Mouse (Mus musculus): Measurements from ENCODE around the gene Dpp6.

Dpp6 gene

DNA sequence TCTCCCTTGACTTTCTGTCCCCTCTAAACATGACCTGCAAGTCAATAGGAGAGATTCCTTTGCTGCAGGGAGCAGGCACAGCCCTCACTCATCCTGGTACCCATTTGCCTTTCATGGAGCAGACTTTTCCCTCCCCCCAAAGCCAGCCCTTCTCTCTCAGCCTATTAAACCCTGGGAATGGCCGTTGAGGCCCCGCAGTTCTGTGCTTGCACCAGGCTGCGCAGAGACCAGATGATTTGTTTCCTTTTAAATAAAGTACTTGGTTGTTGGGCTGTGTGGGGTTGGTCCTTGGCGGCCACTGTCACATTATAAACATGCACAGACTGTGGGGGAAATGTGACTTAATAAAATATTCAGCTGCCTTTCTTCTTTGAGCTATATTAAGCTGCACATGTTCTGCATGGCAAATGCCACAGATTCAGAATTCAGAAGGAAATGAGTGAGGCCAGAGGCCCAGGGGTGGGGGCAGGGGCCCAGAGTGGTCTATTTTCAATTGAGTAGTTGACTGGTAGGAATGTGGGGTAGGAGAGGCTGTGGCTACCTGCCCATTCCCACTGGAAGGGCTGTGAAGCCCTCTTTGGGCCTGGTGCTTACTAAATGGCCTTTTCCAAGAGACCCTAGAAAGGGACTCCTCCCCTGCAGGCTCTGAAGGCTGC, 489.6 kb downstream of the Dpp6 start:
- DNase-seq: no peak

DNA sequence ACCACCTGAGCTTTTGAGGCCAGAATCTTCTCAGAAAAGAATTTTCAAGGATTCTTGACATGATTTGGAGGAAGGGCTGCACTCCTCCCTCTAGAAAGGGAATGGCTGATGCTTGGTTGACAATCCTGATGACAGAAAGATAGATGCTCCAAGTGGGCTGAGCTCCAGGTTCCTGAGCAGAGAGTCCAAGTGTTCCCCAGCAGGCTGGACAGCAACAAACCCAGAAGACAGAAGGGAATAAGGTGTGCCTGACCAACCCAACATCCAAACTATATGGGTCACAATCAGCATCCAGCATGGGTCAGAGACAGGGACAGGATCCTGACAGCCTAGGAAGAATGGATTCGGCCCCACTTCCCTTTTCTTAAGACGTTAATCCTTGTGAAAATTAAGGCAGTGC, 493.2 kb downstream of the Dpp6 start:
- no peak for DNase-seq

DNA sequence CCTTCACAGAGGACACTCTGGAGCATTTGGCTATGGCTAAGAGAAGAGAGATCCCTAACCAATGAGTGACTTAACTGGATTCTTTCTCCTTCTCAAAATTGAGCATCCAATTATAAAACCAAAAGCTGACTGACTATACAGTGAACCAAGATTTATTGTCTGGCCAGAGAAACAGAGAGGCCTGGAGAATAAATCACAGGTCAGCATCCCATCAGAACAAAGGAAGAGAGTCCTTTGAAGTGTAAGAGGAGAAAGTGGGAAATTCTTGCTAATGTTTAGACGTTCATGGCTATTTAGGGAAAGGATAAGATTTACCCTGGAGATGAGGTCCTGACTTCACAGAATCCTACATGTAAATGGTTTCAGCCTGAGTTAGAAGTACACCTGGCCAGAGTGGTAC, 499.7 kb downstream of the Dpp6 start:
- no peak for DNase-seq

DNA sequence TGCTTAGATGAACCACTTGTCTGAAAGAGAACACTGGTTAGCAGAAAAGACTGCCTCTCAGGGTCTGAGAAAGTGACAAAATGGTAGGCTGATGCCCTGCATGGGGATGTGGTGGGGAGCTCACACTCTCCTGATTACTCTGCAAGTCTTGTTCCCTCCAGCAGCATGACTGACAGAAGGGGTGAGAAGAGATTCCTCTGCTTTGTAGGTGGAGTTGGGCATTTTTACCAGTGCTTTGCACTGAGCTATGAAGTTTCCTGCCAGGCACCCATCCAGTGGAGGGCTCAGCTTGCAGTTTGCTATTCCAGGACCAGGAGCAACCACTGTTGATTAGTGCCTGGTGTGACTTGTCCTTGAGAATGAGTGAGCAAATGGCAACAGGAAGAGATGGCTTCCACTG, 500.3 kb downstream of the Dpp6 start:
- no peak for DNase-seq

DNA sequence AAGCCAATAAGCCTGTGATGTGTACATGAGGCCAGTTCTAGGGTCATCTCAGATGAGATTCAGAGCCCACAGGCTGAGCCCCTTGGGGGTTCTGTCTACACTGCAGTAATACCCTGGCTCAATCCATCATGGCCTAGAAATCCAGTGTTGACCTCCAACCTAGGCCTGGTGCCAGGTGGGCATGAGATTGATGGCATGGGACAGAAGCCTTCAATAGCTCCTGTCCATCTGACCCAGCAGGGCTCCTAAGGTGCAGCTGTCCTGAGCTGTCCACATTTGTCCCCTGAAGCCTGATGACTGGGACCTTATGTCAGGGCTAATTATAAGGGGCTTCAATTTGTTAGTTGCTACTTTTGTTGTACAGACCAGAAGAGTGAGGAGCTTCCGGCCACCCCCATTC, 500.8 kb downstream of the Dpp6 start:
- no peak for DNase-seq

DNA sequence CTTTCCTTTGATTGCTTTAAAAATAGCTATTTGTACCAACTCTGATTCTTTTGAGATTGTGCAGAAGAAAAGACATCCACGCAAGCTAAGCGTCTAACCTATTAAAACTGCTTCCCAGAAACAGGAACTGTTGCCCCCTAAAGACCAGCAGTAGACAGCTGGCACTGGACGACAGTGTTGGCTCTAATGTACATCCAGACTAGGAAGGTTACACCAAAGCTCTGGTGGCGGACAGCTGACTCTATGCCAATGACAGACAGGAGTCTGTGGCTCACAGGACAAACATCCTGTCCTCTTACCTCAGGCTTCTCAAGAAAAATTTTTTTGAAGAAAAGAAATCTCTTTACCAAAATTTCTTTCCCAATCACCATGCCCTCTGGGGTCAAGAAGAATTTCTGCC, 502.7 kb downstream of the Dpp6 start:
- no peak for DNase-seq

DNA sequence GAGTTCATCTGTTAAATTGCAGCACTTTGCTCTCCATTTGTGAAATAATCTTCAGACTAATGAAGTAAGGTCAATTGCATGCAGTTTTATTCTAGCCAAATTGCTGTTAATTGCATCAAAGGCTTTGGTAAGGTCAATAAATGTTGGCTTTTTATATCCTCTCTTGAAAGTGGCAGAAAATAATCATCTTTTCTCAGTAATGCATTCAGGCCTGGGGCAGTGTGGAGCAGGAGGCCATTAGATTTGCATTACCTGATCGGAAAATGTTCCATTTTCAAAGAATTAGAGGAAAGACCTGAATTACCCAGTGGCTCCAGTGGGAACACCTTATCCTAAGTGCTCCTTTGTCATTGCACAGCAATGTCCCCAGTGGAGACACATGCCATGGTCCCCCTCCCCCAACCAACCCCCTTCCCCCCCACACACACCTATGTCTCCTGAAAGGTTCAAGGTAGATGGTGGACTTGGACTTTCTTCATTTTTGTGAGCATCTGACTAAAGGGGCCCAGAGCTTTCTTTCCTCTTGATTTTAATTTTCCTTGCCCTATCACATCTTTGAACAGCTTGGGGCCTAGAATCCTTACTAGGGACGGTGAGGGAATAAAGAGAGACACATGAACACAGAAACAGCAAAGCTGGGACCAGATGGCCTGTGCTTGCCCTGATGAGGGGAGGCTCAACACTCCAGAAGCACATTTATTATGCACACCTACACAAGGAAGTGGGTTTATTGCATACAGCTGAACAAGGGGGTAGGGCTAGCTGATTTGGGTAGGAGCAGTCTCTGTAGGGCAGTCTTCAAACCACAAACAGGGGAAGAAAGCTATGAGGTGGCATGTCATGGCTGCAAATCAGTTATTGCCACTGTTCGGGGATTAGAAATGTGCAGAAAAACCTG, 506.1 kb downstream of the Dpp6 start:
- no peak for DNase-seq

DNA sequence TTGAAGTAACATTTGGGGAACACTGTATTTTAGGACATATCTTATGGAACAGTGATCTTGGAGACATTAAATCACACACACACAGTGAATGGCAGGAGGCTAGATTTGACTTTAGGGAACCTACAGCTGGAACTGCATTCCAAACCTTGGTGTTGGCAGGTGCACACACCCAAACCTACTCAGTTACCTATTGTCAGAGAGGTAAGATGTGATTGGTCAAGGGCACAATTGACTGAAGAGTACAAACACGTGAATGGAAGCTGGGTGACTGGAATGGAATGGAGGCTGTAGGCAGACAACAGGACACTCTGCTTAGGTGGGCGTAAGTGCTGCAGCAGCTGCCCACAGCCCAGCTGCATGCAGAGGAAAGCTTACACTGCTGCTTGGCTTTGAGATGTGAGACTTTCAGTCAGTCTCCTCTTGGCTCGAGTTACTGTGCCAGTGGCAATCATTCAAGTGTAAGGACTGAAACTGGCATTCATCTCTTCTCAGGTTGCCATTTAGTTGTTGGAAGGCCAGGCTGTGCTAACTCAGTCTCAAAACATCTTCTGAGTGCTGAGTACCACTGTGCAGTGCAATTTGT, 507.4 kb downstream of the Dpp6 start:
- DNase-seq: no peak

DNA sequence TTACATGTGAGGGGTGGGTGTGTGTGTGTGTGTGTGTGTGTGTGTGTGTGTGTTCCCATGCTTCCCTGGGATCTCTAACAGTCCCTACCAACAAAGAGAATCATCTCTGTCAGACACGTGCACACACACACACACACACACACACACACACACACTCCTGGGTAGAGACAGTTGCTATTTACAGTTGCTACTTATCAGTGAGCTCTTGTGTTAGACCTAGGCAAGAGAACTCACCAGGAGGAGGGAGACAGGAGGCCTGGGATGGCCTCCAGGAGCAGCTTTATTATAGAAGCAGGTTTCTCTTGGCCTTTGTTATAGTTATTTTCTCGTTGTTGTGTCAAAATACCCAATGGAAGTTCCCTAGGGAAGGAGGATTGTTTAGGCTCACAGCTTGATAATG, 519.7 kb downstream of the Dpp6 start:
- no peak for DNase-seq

DNA sequence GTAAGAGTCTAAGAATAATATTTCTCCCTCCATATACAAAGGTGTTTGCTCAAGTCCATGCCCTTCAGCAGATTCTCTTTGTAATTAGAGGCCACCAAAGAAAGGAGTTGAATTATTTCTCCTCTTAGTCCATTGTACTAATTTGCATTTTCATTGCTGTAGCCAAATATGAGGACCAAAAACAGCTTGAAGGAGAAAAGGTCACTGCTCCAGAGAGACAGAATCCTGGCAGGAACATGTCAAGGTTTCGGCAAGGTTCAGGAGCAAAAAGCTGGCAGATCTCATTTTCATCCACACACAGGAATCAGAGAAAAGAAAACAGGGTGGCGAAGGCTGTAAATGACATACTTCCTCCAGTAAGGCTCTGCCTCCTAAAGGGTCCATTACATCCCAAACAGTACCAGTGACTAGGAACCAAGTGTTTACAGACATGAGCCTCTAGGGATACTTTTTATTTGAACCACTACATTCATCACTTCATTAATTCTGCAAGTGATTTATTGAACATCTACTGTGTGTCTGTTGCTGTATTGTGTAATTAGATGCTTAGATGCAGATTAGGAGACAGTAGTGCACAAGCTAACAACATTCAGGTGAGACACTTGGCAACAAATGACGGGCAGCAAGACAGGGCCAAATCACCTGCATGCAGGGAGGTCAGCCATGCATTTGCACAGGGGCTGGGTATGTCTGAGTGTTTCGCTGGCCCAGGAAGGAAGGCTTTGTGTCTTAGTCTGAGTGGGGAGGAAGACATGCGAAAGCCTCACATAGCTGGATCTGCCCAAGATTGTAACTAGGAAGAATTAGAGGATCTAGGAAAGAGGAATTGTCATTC, 522.4 kb downstream of the Dpp6 start:
- DNase-seq: no peak

DNA sequence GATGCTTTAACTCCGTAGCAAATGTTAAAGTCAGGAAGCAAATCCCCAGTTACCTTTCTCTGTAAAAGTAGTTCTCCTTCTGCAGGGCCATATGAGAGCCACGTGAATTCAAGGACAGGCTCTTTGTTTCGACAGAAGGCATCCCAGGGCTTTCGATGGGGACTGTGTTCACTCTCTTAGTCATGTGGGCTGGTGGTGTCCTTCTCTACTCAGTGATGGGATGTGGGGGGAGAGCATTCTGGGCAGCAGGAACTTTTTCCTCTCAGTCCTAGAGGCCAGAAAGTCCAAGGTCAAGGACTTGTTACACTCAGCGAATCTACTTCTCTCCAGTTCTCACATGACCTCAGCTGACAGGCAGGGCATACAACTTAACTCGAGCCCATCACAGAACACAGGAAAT, 525.3 kb downstream of the Dpp6 start:
- DNase-seq: no peak

DNA sequence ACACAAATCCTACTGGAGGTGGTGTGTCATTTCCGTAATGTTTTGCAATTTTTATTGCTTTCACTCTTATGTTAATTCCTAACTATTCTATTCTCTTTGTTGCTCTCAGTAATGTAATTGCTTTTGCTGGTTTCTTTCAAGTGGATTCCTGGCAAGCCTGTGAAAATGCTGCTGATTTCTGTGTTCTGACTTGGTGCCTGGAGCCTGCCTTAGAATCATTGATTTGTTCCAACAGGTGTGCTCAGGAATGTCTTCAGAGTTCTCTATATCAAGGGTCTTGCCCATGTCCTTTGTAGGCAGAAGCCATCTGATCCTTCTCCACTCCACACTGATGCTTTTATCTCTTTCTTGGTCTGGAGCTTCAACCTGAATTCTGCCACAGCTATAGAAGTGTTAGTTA, 526.6 kb downstream of the Dpp6 start:
- DNase-seq: no peak

DNA sequence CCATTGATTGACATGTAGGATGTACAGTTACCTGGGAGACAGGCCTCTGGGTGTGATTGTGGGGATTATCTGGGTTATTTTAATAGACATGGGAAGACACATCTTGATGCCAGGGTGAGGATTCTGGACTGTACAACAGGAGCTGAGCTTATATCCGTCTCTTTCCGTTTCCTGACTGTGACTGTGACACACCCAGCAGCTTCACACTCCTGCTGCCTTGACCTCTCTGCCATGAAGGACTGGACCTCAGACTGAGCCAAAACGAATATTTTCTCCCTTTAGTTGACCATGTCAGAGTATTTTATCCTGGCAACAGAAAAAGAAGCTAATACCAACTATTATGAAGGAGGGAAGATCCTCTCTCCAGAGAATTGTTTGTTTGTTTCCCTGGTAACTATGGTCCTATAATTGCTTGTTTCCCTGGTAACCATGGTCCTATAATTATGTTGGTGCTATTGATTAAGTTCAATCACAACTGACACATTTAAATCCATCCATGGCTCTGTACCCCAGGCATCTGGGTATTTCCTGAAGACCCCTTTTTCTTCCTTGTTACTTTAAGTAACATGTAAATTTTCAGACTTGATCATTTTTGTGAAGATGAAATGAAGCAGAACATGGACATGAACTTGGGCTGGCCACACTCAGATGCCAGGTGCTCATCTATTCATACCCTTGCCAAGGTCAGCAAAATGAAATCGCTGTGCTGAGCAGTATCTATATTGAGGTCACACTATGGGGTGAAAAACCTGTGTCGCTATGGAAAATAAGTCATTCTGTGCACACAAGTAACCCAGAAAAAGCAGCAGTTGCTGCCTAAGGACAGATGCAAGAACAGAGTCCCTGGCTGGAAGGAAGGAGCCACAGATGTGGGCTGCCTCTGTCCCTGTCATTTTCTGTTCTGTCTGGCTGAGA, 531.4 kb downstream of the Dpp6 start:
- no peak for DNase-seq

DNA sequence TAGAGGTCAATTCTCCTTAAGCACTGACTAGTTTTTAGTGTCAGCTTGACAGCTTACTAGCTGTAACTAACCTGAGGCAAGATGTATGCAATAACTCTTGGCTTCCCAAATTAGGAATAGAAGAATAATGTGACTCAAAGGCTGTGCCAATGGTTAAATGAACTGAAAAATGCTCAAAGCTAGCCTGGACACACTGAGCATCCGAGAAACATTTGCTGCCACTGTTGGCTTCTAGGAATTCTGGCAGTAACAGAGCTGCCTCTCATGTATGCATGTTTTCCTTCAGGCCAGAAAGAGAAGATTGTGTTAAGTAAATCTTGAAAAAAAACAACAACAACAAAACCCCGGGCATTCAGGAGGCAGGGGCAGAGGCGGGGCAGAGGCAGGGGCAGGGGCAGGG, 540.6 kb downstream of the Dpp6 start:
- DNase-seq: no peak

DNA sequence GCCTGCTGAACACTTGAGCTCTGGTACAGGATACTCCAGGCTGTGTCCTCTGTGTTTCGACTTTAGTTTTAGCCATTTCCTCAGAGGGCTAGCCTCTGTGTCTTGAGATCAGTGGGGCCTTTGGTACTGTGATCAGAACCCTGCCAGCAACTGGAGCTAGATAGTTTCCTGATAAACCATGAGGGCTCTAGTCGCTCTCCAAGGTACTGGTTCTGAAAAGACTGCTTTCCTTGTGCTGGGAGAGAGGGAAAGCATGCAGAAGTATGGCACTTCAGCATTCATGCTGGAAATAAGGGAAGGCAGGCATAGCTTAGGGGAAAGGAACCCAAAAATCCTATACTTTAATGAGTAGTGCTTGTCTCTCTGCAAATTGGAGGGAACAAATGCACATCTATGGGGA, 548.9 kb downstream of the Dpp6 start:
- DNase-seq: no peak

DNA sequence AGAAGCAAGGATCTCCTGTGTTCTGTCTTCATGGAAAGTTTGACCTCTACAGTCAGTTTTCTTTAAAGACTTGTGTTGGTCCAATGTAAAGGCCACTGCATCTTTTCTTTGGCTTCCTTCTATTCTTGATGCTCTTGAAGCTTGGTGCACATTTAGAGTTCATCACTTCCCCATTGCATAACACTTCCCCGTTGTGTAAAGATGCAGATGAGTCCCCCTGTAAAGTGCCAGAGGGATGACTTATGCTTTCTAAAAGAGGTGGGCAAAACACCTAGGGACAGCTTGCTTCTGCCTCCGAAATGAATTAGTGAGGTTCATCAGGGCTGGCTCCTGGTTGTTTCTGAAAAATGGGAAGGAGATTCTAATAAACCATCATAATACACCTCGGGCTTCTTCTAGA, 553.8 kb downstream of the Dpp6 start:
- no peak for DNase-seq

DNA sequence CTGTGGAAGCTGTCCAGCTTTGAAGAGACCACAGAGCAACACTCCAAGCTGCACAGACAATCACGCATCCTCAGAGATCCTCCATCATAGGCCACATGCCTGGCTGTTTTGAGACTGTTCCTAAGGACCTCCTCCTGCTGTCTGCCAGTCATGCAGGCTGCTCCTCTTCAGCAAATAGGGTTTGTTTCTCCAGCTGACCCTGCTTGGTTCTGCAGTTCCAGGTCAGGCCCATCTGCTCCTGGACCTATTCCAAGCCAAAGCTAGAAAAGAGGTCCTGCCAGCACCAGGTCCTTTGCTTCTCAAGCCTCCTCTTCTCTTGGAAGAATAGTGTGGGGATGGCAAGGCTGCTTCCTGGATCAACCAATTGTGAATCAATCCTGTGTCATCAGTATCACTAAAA, 556.9 kb downstream of the Dpp6 start:
- DNase-seq: no peak

DNA sequence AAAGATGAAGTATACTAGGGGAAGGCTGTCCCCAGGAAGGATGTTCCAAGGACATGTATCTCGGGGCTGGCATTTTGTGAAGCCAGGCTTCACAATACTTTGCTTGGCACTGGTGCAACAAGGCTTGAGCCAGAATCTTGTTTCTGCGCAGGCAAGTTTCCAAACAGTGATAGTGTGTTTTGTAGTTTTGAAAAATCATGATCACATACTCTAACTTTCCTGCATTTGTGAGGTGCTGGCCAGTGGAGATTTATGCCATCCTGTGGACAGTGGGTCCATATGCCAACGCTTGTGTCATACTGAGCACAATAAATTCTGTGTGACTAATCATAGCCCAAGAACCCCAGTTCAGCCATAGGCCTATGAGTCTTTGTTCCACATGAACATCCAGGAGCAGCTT, 558.8 kb downstream of the Dpp6 start:
- no peak for DNase-seq

DNA sequence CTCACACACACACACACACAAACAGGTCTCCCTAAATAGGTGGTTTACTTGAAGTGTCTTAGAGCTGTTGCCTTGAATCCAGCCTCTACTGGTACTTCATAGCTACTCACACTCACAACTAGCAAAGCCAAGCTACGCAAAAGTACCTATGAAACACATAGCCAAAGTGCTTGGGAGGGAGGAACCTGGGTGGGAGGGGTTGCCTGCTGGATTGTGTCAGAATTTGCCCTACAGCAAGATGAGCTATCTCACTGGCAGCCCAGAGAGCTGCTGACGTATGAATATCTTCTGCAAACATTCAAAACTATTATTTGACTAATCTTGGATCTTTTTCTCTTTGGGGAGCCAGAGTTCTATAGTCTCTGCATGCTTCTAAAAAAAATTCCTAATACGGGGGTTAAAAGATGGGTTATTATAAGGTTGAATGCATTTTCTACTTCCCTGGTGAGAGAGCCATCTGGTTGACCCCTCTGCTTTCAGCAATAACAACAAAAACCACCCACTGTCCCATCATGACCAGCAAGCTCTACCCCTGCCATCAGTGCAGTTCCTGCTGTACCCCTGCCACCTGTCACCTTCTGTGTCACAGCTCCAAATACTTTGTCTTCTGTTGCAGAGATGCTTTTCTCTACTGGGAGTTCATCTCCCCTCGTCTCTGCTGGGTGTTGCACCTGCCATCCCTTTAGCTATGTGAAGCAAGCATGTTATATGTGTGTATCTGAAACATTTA, 563.8 kb downstream of the Dpp6 start:
- DNase-seq: no peak

DNA sequence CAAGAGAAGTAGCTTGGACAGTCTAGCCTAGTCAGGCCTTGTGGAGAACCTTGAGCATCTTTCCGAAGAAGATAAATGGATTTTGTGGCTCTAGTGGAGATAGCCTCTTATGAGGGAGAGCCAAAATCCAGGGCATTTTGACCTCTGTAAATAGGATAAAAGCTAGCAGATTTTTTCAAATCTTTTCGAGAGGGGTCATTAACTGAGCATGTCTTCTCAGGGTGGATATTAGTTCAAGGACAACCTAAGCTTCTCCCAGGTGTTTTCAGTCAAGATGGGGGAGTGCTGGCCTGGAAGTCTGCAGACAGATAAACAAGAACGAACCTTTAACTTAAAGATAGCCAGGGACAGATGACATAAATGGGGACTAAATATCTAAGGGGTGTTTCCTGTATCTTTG, 581.4 kb downstream of the Dpp6 start:
- DNase-seq: no peak

DNA sequence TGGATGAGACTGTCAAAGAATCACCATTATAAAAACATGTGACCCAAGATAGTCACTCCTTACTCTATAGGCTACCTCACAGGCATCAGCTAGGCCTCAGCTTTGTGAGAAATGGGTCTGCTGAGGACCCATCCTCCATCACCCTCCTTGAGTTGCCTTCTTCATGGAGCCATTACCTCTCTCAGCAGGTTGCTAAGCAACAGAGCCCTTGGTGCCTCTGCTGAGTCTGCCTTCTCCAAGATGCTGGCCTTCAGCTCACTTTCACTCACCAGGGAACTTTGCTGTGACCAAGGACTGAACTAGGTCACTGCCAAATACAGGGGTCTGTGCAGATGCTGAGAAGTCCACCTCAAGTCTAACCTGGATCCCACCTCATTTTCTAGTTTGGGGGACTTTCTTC, 582.1 kb downstream of the Dpp6 start:
- no peak for DNase-seq

DNA sequence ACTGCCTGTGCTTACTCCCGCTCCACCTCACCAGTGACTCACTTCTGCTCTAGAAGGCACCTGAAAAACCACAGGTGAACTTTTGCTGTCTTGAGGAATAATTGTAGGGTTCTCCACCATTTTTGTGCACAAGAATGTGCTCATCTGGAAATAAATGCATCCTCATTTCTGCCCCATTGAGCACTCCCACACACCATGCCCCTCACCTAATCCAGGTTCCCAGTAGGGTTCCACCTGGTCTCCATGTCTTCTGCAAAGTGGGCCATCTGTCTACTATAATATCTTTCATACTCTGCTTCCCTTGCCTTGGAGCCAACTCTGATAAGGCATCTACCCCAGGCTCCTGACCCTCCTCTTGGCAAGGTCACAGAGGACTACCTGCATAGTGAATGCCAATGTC, 585.6 kb downstream of the Dpp6 start:
- DNase-seq: no peak

Measured in thymus, postnatal 25 days (tissue).